Mouse (Mus musculus) lung, postnatal 14 days (tissue): ENCODE results near the gene Rtf1.
"Not testable (repeated sequence)": the region's sequence is repeated elsewhere in the genome, so short reads cannot be mapped to it uniquely, and the experiment has no call there.

ENCODE experiments used
- DNase-seq: peaks from one replicate; pipeline ENCODE4 v3.0.0; 2021

Gene Rtf1

DNA sequence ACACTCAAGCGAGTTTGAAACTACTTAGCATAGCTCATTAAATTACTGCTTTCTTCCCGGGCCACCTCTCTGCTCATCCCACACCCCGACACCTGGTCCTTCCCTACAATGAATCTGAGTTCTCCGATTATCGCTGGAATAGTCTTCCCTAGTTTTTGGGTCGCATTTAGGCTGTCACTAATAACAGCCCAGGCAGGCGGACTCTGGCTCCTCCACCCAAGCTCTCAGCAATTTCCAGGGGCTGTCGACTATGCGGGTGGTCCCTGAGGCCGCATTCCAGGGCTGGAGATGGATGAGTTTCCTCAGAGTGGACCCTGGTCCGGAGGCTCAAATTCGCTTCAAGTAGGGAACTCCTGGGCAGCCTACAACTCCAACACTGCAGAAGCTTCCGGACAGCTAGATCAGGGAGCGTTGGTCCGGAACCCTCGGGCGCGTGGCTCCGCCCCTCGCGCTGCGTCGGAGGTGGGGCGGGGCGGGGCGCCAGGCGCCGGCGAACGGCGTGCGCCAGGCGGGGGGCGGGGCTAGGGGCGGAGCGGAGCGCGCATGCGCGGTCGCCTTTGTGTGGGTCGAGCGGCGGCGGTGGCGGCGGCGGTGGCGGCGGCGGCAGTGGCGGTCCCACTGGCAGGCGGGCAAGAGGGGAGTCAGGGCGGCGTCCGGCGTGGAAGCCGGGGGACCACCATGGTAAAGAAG, at the start of gene Rtf1:
TSS of gene Rtf1 (plus strand) at position 544 of the 690 bp plus-strand sequence.
- peak; percentile 99 for DNase-seq

DNA sequence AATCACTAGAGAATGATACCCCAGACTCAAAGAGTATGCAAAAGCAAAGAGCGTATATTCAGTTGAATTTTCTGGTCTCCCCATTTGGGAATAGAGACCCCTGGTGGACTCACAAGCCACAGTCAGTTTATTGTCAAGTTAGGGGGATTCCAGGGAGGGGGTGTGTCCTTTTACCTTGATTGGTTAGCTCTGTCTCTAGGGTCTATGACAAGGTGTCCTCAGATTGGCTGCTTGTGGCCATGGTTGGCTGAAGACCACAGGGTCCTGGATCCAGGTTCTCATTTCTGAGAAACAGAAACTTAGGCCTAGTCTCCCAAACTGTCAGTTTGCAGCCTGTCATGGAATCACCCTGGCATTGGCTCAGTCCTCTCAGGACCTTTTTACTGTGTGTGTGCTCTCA, 38.1 kb upstream of the Rtf1 start:
- no peak for DNase-seq

DNA sequence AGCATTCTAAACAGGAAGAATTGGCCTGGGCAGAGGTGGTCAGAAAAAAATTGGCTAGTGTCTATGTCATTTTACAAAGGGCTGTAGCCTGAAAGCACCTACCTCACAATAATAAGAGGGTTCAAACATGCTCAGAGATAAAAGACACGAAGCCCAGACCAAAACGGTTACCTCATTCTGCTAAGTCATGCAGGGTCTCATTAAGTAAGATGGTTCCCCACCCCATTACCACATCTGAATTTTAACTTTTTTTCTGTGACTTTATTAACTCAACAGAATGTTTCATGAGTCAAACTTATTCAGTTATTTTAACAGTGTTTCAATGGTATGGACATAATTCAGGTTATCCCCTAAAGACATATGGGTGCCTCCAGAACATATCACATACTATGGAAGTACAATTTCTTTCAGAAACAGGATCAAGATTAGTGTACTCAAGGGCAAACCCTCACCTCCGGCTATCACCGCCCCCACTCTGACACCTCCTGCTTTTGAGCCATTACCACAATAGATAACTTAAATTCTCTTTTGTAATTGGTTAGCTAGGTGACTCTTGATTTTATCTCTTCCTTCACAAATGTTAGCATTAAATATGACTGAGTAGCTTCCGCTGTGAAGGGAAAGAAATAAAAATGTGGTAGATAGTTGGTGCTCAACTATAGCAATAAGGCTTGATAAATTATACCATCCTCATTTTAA, 33.5 kb upstream of the Rtf1 start:
- no peak for DNase-seq

DNA sequence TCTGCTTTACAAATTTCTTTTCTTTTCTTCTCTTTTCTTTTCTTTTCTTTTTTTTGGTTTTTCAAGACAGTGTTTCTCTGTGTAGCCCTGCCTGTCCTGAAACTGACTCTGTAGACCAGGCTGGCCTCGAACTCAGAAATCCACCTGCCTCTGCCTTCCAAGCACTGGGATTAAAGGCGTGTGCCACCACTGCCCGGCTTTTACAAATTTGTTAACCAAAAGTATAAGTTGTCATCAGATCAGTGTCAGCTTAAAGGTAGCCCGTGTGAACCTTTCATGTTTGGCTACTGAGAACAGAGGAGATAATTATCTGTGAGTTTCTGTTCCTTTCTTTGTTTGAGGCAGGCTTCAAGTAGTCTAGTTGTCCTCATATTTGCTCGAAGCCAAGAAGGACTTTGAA, 30.6 kb upstream of the Rtf1 start:
- no peak for DNase-seq

DNA sequence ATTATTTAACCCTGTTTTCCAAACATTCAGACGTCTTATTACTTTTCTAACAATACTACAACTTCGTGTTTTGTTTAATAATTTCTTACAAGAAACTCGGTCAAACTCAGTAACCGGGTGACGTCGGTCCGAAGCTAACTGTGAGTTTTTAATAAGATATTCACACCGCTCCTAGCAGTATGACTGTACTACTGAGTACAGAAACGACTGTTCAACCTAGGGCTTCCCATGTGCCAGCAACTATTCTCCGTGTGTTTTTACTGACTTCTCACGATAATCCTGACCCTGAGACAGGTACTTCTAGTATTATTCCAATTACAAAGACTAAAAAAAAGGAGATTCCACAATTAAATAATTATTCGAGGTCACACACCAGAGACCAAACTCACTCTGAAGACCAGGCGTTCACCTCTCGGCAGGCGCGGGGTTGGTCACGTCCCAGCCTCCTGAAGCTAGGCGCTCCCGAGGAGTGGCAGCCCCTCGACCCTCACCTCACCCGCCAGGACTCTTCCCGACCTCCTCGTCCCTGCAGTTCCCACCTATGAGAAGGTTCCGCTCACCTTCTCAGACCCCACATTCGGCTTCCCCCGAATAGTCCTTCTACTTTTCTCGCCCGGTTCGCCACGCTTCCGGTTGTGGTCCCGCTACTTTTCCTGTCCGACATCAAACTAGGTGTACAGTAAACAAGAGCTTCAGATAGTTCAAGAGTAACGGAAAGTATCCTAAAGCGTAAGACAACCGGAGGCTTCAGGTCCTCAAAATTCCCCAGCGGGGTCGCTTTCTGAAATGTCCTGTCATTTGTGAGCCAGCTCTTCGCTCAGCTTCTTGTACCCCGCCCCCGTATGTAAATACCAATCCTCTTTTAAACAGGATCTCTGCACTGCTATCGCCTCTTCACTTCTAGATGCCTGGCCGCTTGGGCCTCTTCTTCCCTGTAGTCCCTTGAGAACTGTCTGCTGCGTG, 12.4 kb upstream of the Rtf1 start, which contains the start of gene Ndufaf1:
TSS of gene Ndufaf1 (minus strand) at position 608 of the 963 bp plus-strand sequence.
- DNase-seq = peak; percentile 80

DNA sequence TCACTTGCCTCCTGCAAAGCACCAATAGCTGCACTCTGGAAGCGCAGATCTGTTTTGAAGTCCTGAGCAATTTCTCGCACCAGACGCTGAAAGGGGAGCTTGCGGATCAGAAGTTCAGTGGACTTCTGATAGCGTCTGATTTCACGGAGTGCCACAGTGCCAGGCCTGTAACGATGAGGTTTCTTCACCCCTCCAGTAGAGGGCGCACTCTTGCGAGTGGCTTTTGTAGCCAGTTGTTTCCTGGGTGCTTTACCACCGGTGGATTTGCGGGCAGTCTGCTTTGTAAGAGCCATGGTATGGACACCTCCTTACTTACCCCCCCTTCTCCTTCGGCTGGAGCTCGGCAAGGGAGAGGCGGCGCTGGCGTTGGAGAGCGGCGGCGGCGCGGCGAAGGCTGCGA, 9.1 kb upstream of the Rtf1 start:
- not testable (repeated sequence) for DNase-seq

DNA sequence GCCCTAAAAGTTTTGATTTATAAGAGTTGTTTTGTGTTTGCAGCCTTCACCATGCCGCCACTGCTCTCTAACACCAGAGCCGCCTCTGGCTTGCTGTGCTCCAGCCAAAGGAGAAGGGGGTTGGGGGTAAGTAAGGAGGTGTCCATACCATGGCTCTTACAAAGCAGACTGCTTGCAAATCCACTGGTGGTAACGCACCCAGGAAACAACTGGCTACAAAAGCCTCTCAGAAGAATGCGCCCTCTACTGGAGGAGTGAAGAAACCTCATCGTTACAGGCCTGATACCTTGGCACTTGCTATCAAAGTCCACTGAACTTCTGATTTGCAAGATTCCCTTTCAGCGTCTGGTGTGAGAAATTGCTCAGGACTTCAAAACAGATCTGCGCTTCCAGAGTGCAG, 5.9 kb upstream of the Rtf1 start:
- DNase-seq = peak; percentile 5

DNA sequence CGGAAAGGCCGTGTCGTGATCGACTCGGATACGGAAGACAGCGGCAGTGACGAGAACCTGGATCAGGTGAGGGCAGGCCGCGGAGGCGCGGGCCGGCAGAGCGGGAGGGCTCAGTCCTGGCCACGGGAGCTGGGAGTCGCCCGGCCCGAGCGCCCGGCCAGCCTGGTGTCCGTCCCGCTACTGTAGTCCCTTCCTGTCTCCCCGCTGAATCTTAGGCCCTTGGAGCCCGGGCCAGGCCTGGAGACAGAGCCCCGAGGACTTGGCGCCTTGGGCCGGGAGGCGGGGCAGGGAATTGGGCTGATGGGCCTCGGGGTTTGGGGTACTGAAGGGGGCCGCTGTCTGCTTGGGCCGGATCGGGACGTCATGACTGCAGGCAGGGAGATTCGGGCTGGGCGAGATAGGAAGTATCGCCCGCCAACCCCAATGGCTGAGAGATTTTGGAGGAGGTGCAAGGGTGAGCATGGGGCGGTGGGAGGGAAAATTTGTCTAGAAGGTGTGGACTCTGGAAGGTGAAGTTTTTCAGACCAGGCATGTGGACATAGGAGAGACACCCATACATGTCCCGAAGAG, 432 bp downstream of the Rtf1 start:
- DNase-seq = no peak

DNA sequence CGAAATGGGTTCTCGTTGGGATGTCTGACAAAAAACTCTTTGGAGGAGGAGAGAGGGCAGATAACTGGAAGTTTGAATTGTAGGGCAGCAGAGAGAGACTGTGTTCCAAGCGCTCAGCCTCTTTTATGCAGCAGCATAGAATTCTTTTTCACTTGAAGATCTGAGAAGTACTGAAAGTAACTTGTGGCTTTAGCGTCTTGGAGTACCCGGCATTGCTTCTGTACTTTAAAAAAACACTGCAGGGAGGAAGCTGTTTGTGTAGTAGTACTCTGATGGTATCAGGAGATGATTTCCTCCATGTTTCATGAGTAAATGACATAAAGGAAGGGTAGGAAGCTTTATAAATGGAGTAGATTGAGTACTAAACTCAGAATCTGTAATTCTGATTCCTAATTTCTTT, 963 bp downstream of the Rtf1 start:
- DNase-seq = peak; percentile 1

DNA sequence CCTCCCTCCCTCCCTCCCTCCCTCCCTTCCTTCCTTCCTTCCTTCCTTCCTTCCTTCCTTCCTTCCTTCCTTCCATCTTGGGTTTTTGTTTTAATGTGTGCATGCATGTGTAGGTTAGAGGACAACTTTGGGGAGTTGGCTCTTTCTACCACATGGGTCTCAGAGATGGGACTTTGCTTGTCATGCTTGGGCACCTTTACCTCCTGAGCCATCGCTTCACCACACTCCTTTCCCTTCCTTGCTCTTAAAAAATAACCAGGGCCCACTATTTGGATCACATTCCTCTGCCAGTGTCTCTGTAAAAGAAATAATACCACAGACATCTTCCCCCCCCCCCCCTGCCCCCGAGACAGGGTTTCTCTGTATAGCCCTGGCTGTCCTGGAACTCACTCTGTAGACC, 8.8 kb downstream of the Rtf1 start:
- DNase-seq = no peak

DNA sequence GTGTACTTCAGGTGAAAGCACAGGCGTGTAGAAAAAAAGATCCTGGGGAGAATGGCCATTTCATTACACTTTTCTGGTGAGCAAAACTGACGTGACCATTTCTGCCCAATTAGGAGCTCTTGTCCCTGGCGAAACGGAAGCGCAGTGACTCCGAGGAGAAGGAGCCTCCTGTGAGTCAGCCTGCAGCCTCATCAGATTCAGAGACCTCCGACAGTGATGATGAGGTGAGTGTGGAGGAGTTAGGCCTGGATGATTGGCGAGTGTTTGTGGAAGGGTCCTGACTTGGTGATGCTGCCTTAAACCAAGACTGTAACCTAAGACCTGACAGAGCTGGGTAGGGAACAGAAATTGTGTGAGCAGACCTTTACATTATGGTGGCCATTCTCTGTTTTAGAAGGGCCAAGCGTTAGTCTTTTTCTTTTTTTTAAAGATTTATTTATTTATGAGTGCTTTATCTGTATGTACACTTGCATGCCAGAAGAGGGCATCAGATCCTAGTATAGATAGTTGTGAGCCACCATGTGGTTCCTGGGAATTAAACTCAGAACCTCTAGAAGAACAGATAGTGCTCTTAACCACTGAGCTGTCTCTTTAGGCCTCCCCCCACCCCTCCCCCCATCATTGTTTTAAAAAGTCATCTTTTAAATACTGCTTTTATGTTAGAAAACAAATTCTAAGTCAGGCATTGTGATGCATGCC, 17.3 kb downstream of the Rtf1 start:
- peak; percentile 34 for DNase-seq

DNA sequence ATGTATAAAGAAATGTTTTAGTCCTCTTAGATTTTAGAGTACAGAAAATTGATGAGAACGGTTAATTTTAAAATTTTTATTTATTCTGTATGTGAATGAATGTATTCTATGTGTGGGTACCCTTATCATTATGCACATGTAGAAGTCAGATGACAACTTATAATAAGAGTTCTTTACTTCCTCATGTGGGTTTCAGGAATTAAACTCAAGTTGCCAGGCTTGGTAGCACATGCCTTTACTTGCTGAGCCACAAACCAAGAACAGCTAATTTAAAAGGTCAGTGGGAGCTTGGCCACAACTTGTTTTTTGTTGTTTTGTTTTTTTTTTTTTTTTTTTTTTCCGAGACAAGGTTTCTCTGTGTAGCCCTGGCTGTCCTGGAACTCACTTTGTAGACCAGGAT, 20.0 kb downstream of the Rtf1 start:
- DNase-seq = no peak

DNA sequence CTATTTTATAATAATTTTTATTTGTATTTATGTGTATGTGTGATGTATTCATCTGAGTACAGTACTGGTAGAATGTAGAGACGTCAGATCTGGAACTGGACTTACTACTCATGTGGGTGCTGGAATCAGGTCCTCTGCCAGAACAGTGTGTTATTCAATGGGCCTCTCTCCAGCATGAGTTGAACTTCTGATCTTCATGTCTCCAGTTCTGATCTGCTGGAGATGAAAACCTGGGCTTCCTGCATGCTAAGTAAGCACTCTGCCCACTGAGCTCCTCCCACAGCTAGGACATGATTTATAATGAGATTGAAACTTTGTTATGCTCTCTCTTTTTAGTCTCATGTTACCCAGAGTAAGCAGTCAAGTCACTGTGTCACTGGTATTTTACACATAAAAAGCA, 21.2 kb downstream of the Rtf1 start:
- no peak for DNase-seq

DNA sequence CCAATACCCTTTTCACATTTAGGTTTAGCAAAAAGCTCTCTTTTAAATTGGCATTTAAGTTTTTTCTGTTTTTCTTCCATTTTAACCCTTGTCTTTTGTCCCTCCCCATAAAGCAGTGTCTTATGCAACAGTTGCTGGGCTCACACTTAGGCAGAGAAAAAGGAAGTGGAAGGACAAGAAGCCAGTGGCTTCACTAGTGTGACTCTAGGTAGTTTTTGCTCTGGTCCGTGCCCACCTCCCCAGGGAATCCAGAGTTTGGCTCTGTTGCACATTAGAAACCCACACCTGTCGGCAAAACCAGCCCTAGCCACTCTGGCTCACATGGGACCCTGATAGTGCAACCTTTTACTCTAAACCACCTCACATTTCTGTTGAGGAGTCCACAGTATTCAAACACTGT, 23.6 kb downstream of the Rtf1 start:
- DNase-seq = no peak

DNA sequence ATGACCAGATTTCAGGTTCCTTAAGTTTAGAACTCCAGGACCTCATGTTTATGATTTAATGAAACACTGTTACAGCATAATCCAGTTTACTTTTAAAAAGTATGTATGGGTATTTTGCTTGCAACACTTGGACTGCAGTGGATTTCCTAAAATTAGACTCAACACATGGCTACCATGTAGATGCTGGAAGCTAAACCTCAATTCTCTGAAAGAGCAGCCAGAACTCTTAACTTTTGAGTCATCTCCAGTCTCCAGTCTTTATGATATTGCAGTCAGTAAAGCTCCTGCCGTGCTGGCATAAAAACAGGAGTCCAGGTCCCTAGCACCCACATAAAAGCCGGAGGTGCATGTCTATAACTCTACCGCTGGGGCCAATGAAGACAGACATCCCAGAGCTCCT, 25.1 kb downstream of the Rtf1 start:
- DNase-seq = no peak

DNA sequence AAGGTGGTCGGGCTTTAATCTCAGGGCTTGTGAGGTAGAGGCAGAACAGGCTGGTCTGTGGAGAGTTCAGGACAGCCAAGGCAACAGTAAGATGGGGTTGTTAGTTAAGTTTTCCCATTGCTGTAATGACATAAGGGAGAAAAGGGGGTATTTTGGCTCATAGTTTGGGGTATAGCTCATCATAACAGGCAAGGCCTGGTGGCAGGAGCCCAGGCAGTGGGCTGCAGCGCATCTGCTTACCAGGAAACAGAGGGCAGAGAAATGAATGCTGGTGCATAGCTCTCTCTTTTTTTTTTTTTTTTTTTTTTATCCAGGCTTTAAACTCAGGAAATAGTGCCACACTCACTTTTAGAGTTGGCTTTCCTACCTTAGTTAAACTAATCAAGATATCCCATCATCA, 28.3 kb downstream of the Rtf1 start:
- DNase-seq = no peak

DNA sequence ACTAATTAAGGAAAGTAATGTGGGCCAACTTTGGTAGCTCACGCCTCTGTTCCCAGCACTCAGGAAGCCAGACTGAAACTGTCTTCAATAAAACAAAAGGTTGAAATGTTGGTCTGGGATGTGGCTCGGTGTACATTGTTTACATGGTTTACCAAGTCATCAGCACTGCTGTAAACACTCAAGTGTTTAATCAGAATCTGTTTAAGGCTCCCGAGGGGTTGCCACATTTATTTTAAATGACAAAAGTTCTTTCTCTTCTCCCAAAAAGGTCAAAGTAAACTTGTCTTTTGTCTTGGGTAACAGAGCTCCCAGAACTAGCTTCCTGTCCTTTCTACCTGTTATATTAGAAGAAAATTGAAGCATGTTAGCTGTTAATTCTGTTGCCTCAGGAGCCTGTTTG, 32.8 kb downstream of the Rtf1 start:
- DNase-seq = no peak

DNA sequence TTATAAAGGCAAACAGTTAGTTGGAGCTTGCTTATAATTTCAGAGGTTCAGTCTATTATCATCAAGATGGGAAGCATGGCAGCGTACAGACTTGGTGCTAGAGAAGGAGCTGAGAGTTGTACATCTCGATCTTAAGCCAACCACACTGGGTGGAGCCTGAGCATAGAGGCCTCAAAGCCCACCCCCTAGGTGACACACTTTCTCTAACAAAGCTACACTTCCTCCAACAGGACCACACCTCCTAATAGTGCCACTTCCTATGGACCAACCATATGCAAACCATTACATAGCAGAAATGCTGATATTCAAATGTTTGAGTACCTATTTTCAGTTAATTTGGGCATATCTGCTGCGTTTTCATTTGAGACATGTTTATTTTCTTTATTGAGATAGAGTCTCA, 35.1 kb downstream of the Rtf1 start:
- no peak for DNase-seq

DNA sequence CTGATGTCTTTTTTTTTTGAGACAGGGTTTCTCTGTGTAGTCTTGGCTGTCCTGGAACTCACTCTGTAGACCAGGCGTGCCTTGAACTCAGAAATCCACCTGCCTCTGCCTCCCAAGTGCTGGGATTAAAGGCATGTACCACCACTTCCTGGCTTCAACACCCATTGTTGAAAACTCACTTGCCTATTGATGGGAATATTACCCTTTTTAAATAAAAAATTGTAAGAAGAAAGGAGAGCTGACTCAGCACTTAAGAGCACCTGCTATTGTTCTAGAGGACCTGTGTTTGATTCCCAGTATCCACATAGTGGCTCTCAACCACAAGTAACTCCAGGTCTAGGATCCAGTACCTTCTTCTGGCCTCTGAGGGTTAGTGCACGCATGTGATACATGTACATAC, 41.0 kb downstream of the Rtf1 start:
- not testable (repeated sequence) for DNase-seq

DNA sequence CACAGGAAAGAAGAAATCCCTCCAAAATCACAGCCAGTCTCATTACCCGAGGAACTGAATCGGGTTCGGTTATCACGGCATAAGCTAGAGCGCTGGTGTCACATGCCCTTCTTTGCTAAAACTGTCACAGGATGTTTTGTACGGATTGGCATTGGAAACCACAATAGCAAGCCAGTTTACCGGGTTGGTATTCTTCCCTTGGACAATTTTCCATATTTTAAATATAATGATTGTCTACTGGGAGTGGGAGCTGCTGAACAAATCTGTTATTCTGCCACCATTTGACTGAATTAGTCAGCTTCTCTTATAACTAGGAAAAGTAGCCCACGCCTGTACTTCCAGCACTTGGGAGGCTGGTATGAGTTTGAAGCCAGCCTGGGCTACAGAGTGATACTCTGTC, 46.2 kb downstream of the Rtf1 start:
- no peak for DNase-seq

DNA sequence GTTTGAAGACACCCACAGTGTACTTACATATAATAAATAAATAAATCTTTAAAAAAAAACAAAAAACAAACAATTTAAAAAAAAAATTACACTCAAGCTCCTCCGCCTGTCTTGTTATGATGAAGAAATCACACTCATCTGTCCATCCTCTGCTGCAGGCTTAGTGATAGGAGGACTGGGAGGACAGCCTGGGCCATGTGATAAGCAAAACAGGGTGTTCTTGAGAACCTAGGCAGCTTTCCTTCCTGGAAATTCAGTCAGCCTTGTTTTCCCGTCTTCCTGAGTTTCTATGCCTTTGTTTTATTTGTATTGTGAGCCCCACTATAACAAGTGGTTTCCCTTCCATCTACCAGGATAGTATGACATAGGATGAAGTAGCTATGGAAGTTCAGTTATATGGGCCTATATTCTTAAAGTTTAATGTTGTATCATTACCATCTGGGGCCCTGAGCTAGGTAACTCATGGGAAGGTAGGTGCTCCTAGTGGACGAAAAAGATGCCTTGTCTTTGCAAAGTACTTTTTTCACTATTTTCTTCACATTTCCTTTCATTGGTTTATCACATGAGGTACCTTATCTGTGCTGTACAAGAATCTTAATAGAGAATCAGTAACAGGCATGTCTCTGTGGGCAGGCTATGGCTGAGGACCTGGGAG, 53.0 kb downstream of the Rtf1 start:
- DNase-seq = no peak

DNA sequence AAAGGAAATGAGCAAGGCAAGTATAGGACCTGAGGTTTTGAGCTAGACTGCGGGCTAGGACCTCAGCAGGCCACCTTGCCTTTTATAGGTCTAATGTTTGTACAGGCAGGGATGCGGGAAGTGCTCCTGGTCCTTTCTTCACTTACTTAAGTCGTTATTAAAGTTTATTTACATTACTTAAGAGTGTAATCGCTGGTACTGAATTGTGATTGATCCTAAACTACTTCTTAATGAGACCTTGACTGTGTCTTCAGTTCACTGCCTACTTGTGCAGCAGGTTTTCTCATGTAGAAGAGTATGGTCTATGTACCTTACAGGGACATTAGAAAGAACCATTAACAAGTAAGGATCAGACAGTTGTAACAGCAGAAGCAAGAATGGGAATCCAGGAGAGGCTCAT, 55.9 kb downstream of the Rtf1 start:
- DNase-seq = no peak
